Mouse (Mus musculus) bone marrow macrophage, adult 2 months (primary cell): Measurements from ENCODE around the gene Tsc22d3. TPM values are rescaled to one million over a fixed set of nuclear protein-coding genes. Genes with fewer than 3 reads are reported as not detected.
"Not testable (repeated sequence)": the region's sequence is repeated elsewhere in the genome, so short reads cannot be mapped to it uniquely, and the experiment has no call there.

Experiments used
- H3K27ac ChIP-seq: 2 replicates; pipeline ENCODE4 v1.5.1; 2012; ENCODE audit warnings: low read depth, low read length; ENCODE audit not compliant: insufficient read depth
- H3K4me1 ChIP-seq: 2 replicates; pipeline ENCODE4 v1.6.1; 2012; ENCODE audit warnings: low read length; ENCODE audit not compliant: control insufficient read depth, insufficient read depth
- H3K4me3 ChIP-seq: 2 replicates; pipeline ENCODE4 v1.5.1; 2012; ENCODE audit warnings: mild to moderate bottlenecking, low read length, moderate library complexity; ENCODE audit not compliant: insufficient read depth
- CTCF ChIP-seq: IDR thresholded peaks from 2 replicates; pipeline ENCODE4 v1.5.1; 2012; ENCODE audit warnings: low read depth, mild to moderate bottlenecking, low read length, moderate library complexity
- POLR2A ChIP-seq: IDR thresholded peaks from 2 replicates; pipeline ENCODE4 v1.6.1; 2012; ENCODE audit warnings: mild to moderate bottlenecking, low read depth, low read length, borderline replicate concordance
- polyA plus RNA-seq: library from polyadenylated mRNA; stranded (reverse); fragments of >200 nt; gene quantifications from 2 replicates; pipeline ENCODE4 v1.2.4, GENCODE M21; 2012; ENCODE audit not compliant: missing spikeins, insufficient read depth, insufficient read length

The Tsc22d3 gene
- polyA plus RNA-seq, 1 experiment, result 118 TPM

DNA sequence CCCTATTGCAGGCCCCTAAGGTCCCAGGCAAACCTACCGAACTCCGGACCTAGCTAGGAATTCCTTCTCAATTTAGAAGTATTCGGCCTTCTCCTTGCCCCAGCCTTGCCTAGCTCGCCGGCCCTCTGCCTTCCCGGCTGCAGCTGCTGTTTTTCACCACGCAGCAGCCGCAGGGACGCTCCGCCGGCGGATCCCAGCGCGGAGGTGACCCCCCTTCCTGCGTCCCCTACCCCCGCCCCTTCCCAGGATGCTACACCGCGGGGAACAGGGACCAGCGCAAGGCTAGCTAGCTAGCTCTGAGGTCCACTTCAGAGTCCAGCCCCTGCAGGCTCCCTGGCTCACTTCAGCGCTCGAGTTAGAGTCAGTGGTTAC, 58.0 kb downstream of the Tsc22d3 start:
- Histone ChIP-seq H3K27ac (peak overlapping the region; percentile 88), H3K4me1 (peaks cover 23% of the 10 kb centered on the region), H3K4me3 (peak overlapping the region; percentile 83)
- TF ChIP-seq CTCF (no peak), POLR2A (no peak)

DNA sequence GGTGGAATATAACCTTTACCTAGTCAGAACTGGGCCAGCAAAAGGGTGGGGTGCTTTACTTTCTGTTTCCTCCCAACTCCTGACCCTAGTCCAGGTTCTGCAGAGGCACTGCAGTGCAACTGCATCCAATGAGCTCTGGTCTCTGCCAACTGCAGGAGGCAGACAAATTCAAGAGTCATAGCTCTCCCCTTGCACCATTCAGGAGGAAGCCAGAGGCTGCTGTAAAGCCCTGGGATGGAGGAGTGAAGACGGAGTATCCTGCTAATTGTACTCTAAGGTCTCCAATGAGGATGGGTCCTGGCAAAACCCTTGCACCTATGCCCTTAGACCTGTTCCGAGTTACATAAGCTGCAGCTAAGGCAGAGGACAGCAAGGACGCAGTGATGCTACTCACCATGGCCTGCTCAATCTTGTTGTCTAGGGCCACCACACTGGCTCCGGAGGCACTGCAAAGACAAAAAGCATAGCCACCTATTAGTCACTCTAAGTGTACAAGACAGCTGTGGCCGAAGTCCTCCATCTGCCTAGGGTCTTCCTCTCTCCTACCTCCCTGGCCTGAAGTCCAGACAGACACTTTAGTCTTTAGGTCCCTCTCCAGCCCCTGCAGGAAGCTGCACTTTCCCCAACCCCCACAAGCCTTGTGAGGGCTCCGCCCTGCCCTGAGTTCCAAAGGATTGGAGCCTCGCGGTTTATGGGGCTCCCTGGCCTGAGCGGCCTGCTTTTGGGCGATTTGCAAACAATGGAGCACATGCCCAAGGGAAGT, 58.6 kb downstream of the Tsc22d3 start:
- peak overlapping the region; percentile 88 for H3K27ac ChIP-seq
- peaks cover 25% of the 10 kb centered on the region for H3K4me1 ChIP-seq
- no peak for TF ChIP-seq POLR2A
- peak overlapping the region; percentile 83 for H3K4me3 ChIP-seq

DNA sequence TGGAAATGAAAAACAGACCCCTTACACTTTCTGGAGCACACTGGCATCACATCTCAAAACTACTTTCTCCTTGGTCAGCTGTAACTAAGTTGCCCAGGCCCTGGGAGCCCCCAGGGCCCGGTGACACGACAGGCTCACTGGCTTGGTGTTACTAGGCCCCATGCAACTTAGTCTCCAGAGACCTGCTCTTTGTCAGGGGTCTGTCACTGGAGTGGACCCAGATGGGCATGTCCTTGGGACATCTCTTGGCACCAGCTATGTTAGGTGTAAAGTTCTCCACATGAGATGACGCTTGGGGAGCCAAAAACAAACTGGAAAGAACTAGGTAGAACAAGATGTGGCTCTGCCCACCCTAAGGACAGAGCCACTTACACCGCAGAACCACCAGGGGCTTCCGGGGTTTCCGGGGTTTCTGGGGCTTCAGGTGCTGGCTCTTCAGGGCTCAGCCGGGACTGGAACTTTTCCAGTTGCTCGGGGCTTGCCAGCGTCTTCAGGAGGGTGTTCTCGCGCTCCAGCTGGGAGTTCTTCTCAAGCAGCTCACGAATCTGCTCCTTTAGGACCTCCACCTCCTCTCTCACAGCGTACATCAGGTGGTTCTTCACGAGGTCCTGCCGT, 59.9 kb downstream of the Tsc22d3 start:
- Histone ChIP-seq H3K4me1 (peaks cover 27% of the 10 kb centered on the region), H3K27ac (no peak overlapping the region), H3K4me3 (peak overlapping the region; percentile 83)
- TF ChIP-seq POLR2A (no peak), CTCF (no peak)

DNA sequence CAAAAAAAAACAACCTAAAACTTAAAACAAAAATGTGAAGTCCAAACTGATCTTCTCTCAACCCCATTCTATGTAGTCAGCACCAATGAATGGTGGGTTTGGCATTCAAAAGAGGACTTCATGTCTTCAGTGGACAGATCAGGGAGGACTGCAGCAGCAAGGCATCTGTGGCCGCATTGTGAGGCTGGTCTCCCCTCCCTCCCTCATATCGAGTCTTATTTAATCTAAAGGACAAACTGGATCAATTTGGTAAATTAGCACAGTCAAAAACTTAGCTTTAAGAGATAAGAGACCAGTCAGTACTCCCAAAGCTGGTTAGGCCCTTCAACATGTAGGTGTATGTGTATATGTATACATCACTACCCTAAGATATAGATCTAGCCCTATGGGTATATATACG, 60.6 kb downstream of the Tsc22d3 start:
- H3K4me1 ChIP-seq, result peaks cover 28% of the 10 kb centered on the region
- H3K4me3 ChIP-seq, H3K27ac ChIP-seq: not testable (repeated sequence)

DNA sequence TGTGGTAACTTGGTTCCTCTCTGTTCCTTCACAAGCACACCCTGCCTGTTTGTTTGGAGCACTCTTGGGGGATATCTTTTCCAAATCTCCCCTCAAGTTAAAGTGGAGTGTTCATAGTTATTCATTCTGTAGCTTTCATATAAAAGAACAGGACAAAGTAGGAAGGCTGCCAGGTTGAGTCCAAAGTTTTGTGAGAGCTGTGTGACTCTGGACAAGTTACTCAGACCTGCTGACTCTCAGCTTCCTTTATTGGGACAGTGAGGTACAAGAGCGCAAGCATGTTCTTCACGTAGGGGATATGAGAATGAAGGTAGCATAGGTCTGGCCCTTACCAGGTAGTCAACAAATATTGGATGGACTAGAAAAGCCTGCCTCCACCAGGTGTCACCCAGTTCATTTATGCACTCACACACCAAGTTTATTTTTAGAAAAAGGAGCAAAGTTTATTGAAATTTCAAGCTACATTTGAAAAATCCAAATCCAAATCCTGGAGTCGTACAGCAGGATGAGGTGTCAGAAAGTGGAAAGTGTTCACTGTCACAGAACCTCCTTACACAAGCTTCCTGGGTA, 61.3 kb downstream of the Tsc22d3 start:
- no peak overlapping the region for H3K4me3 ChIP-seq
- peaks cover 34% of the 10 kb centered on the region for H3K4me1 ChIP-seq
- TF ChIP-seq CTCF (no peak), POLR2A (no peak)
- peak overlapping the region; percentile 67 for H3K27ac ChIP-seq

DNA sequence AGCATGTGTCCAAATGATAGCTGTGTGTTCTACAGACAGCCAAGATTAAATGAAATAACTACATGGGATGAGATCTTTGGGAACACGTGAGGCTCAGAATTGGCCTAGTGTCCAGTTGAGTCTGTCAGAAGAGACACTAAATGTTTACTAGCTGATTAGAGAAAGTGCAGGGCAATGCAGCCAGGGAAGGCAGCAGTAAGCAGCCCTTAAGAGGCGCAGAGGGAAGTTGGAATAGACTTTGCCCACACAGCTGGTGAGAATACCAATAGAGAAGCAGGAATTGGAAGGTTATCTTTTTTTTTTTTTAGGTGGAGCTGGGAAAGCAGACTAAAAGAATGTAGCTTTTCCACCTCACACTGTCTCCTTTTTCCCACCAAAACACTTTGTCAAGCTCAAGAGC, 61.8 kb downstream of the Tsc22d3 start:
- H3K4me3 ChIP-seq, result no peak overlapping the region
- peaks cover 39% of the 10 kb centered on the region for H3K4me1 ChIP-seq
- TF ChIP-seq POLR2A, result no peak
- TF ChIP-seq CTCF, result no peak
- H3K27ac ChIP-seq, result peak overlapping the region; percentile 67

DNA sequence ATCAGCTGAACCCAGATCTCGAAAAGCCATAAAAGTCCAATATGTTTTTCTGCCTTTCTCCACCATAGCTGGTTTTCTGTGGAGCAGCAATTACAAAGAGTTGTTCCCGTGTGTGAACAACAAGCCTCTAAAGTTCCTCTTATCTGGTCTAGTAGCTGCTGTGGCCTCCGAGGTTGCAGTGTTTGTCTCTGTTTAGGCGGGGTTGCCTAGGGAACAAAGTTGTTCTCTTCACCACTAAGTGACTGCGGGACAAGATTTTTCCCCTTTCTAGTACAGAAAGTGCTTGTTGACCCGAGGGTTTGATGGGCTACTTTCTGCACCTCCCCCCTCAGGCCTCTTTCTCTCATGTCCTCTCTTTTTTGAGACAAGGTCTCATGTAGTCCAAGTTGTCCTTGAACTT, 62.8 kb downstream of the Tsc22d3 start:
- Histone ChIP-seq H3K4me3 (no peak overlapping the region), H3K4me1 (peaks cover 36% of the 10 kb centered on the region), H3K27ac (peak overlapping the region; percentile 67)
- TF ChIP-seq POLR2A (no peak), CTCF (no peak)

DNA sequence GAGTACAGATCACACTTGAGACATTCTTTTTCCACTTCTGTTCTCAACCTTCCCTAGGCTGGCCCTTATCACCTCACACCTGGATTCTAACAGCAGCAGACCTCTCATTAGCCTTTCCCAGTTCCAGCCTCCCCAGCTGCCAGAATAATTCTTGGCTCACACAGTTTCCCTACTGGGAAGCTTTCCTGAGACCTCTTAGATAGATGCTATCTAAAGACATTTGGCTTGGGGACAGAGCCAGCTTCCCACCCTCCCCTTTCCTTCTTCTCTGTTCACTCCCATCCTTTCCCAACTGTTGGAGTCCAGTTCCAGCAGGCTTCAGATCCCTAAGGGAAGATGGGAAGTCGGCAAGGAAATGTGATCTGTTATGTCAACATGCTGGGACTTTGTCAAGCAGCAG, 65.0 kb downstream of the Tsc22d3 start:
- Histone ChIP-seq H3K4me3 (no peak overlapping the region), H3K4me1 (peaks cover 36% of the 10 kb centered on the region), H3K27ac (no peak overlapping the region)
- TF ChIP-seq POLR2A (no peak), CTCF (no peak)

DNA sequence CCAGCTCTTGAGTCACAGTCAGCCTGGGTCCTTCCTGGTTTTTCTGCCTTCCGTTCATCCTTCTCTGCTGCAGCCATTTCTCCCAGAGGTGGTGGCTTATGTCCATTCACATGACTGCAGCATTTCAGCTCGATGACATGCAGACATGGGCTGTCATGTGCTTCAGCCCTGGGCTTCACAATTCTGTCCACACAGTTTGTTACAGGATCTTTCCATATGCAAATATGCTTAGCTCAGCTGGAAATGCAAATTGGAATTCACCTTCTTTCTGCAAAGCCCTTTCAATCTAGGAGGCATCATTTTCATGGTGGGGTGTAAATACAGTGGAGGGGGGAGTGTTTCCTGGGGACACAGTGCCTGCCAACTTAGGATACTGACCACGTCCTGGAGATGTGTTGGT, 66.2 kb downstream of the Tsc22d3 start:
- peaks cover 38% of the 10 kb centered on the region for H3K4me1 ChIP-seq
- no peak overlapping the region for H3K4me3 ChIP-seq
- TF ChIP-seq CTCF (no peak), POLR2A (no peak)
- H3K27ac ChIP-seq, result peak overlapping the region; percentile 26

DNA sequence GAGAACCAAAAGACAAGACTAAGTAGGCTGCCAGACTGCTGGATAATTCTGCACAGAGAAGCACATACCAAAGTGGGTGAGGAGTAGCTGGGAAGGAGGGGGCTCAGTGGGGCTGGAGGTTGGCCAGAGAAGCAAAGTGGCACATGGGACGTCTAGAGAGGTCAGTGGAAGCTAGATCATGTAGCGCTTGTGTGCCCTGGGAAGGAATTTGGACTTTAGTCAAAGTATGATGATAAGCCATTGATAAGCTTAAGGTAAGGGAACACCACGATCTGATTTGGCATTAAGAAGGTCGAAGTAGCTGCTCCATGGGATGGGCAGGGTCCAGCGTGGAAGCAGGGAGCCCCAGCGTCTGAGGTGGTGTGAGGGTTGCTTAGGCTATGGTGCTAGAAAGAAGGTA, 68.1 kb downstream of the Tsc22d3 start:
- Histone ChIP-seq H3K27ac (no peak overlapping the region), H3K4me3 (no peak overlapping the region), H3K4me1 (peaks cover 38% of the 10 kb centered on the region)
- TF ChIP-seq POLR2A (no peak), CTCF (no peak)
